11 mouse cellular contexts compared by ENCODE assay signal in the genomic region with DNA sequence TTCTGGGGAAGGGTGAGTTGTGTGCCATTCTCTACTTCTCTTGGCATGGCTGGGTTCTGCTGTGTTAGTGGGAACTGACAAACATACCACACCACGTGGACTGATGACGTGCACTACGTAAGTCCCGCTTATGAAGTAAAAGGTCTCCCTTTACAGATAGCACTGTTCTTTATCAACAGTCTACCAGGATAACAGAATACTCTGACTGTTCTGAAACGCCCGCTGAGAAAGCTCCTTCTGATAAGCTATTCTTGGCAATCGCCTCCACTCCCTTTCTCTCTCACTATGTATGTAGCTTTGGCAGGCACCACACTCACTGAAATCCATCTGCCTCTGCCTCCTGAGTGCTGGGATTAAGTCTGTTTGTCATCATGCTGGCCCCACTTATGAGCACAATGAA. TPM values are rescaled to one million over a fixed set of nuclear protein-coding genes. Genes with fewer than 3 reads are reported as not detected.
DNase-seq lines count a peak whose midpoint lies in the region; ATAC-seq and TF ChIP-seq lines count a peak whose summit lies in the region.
"Had no signal": no experiment of that assay in that cellular context is flagged by ENCODE, and none has a peak within 500 bp of the region (broad histone marks: within the 10 kb centered on the region; RNA-seq: fewer than 3 reads in every experiment).

No protein-coding gene starts in this region.

- no peaks in the 10 kb centered on the region for H3K9me3 ChIP-seq in forebrain, embryonic 11.5 days (ENCODE audit: control insufficient read depth, low read length)
- no peaks in the 10 kb centered on the region for H3K9me3 ChIP-seq in forebrain, embryonic 10.5 days
- H3K9me3 ChIP-seq in intestine, postnatal 0 days (ENCODE audit: control insufficient read depth) = no peaks in the 10 kb centered on the region
- H3K9me3 ChIP-seq in liver, embryonic 15.5 days (replicated peaks) = no peaks in the 10 kb centered on the region
- H3K9me3 ChIP-seq: megakaryocyte, embryonic 14.5 days had no signal

- 95% methylated on average over 7 of the region's 7 CpGs for WGBS in forebrain, embryonic 11.5 days
- 97% methylated on average over 7 of the region's 7 CpGs for WGBS in forebrain, embryonic 10.5 days
- WGBS in intestine, postnatal 0 days = 49% methylated on average over 7 of the region's 7 CpGs
- WGBS in liver, embryonic 15.5 days (ENCODE audit: insufficient replicate concordance) = 22% methylated on average over 7 of the region's 7 CpGs

- H3K4me1 ChIP-seq in forebrain, embryonic 11.5 days (replicated peaks; ENCODE audit: control insufficient read depth, insufficient read depth, low read length) = no peaks in the 10 kb centered on the region
- H3K4me1 ChIP-seq in forebrain, embryonic 10.5 days = no peaks in the 10 kb centered on the region
- H3K4me1 ChIP-seq in intestine, postnatal 0 days (replicated peaks; ENCODE audit: control insufficient read depth, insufficient read depth, low read length) = no peaks in the 10 kb centered on the region
- peaks cover 16% of the 10 kb centered on the region for H3K4me1 ChIP-seq in liver, embryonic 15.5 days (replicated peaks)

- H3K27me3 ChIP-seq in forebrain, embryonic 11.5 days (ENCODE audit: control insufficient read depth, insufficient read depth, low read length) = no peaks in the 10 kb centered on the region
- H3K27me3 ChIP-seq in forebrain, embryonic 10.5 days (ENCODE audit: poor library complexity, severe bottlenecking) = no peaks in the 10 kb centered on the region
- no peaks in the 10 kb centered on the region for H3K27me3 ChIP-seq in intestine, postnatal 0 days (replicated peaks; ENCODE audit: control insufficient read depth, insufficient read depth, low read length)
- H3K27me3 ChIP-seq in liver, embryonic 15.5 days = no peaks in the 10 kb centered on the region
- H3K27me3 ChIP-seq: megakaryocyte, embryonic 14.5 days had no signal

- ATAC-seq in forebrain, embryonic 11.5 days (replicated peaks; ENCODE audit: low FRiP score) = no peak
- ATAC-seq in intestine, postnatal 0 days = no peak
- ATAC-seq in liver, embryonic 15.5 days (ENCODE audit: insufficient read depth) = peak; percentile 80

- no peak for TF ChIP-seq CTCF in intestine, postnatal 0 days (IDR thresholded peaks at IDR 0.05; ENCODE audit: low read depth)

- DNase-seq in forebrain, embryonic 11.5 days (ENCODE audit: low spot score) = peak; percentile 14
- DNase-seq in forebrain, embryonic 10.5 days (ENCODE audit: extremely low spot score, low spot score) = no peak
- peak; percentile 92 for DNase-seq in brain, adult 2 months (ENCODE audit: low read depth, low spot score)
- DNase-seq in embryo, embryonic 9.5 days (ENCODE audit: extremely low spot score) = no peak
- DNase-seq in kidney, adult 9 months = no peak
- DNase-seq in lung, postnatal 4 days = no peak
- DNase-seq: kidney, postnatal 10 days had no signal

- no peak overlapping the region for H3K4me3 ChIP-seq in forebrain, embryonic 11.5 days (ENCODE audit: low read depth, low read length)
- H3K4me3 ChIP-seq in forebrain, embryonic 10.5 days = no peak overlapping the region
- no peak overlapping the region for H3K4me3 ChIP-seq in intestine, postnatal 0 days (ENCODE audit: low read depth, low read length)
- no peak overlapping the region for H3K4me3 ChIP-seq in liver, embryonic 15.5 days (replicated peaks)
- H3K4me3 ChIP-seq: megakaryocyte, embryonic 14.5 days had no signal

- no peak overlapping the region for H3K9ac ChIP-seq in forebrain, embryonic 11.5 days (ENCODE audit: low read length)
- H3K9ac ChIP-seq in intestine, postnatal 0 days (ENCODE audit: low read depth, low read length) = no peak overlapping the region
- H3K9ac ChIP-seq in liver, embryonic 15.5 days = no peak overlapping the region

- no peak overlapping the region for H3K4me2 ChIP-seq in forebrain, embryonic 11.5 days (ENCODE audit: low read depth, low read length, severe bottlenecking)
- no peak overlapping the region for H3K4me2 ChIP-seq in intestine, postnatal 0 days (replicated peaks; ENCODE audit: low read depth)
- no peak overlapping the region for H3K4me2 ChIP-seq in liver, embryonic 15.5 days

- peaks cover 6% of the 10 kb centered on the region; the same call in 1 of the 2 replicates for H3K36me3 ChIP-seq in forebrain, embryonic 11.5 days (ENCODE audit: control insufficient read depth, insufficient read depth, low read length)
- H3K36me3 ChIP-seq in forebrain, embryonic 10.5 days (replicated peaks) = peaks cover 98% of the 10 kb centered on the region
- peaks cover 73% of the 10 kb centered on the region for H3K36me3 ChIP-seq in intestine, postnatal 0 days (ENCODE audit: control insufficient read depth, insufficient read depth)
- peaks cover 98% of the 10 kb centered on the region for H3K36me3 ChIP-seq in liver, embryonic 15.5 days (replicated peaks)

- no peak overlapping the region for H3K27ac ChIP-seq in forebrain, embryonic 11.5 days (ENCODE audit: low read depth, low read length)
- no peak overlapping the region for H3K27ac ChIP-seq in forebrain, embryonic 10.5 days
- peak overlapping the region; percentile 11; the same call in 1 of the 2 replicates for H3K27ac ChIP-seq in intestine, postnatal 0 days (ENCODE audit: low read depth, low read length)
- no peak overlapping the region for H3K27ac ChIP-seq in liver, embryonic 15.5 days (replicated peaks)

RNA-seq across cellular contexts. Expression of a gene that starts 51.8 kb away (rescaled TPM):
- polyA plus RNA-seq in forebrain, embryonic 11.5 days (2014; fragmentation: Nextera tagmentation; extraction: Ambion mirVana) = 0.37 and 0.44 TPM in 2 replicates
- 0.33 and 0.43 TPM in 2 replicates for polyA plus RNA-seq in forebrain, embryonic 10.5 days (2016; fragmentation: Nextera tagmentation; extraction: Ambion mirVana)
- polyA plus RNA-seq in intestine, postnatal 0 days (2015; fragmentation: Nextera tagmentation; extraction: Ambion mirVana) = 0.24 and 0.70 TPM in 2 replicates
- polyA plus RNA-seq in liver, embryonic 15.5 days (2015; fragmentation: Nextera tagmentation; extraction: Ambion mirVana) = 0.13 and 0.15 TPM in 2 replicates
- polyA plus RNA-seq: C2C12 had no signal

Comparison
In these comparisons a context has a peak if more than half of its experiments do, and no peak if none do; other contexts are left out.
1. DNase-seq: peak in forebrain, embryonic 11.5 days (single experiment) and brain, adult 2 months (single experiment); none in forebrain, embryonic 10.5 days (single experiment), embryo, embryonic 9.5 days (single experiment), kidney, adult 9 months (single experiment) and lung, postnatal 4 days (0 of 2).